Mouse (Mus musculus) forebrain, embryonic 14.5 days (tissue): ENCODE results near the gene Fam53b. TPM values are rescaled to one million over a fixed set of nuclear protein-coding genes. Genes with fewer than 3 reads are reported as not detected.

Source experiments
- ATAC-seq: fragments of 200-750 bp; cut with Nextera tagmentation; 2 replicates; pipeline ENCODE4 v1.8.0; 2017; ENCODE audit warnings: mild to moderate bottlenecking, moderate library complexity
- DNase-seq: peaks from one replicate; pipeline ENCODE4 v3.0.0-alpha.2; 2015; ENCODE audit warnings: low spot score
- H3K27ac ChIP-seq: fragments of 300-500 bp; sonication (generic); 2 replicates; pipeline ENCODE4 v1.5.1; 2014; ENCODE audit warnings: low read depth, mild to moderate bottlenecking, control low read depth, low read length, moderate library complexity
- H3K27me3 ChIP-seq: fragments of 300-500 bp; sonication (generic); replicated peaks from 2 replicates; pipeline ENCODE4 v1.6.1; 2014; ENCODE audit warnings: low read length, control low read depth, mixed read lengths; ENCODE audit not compliant: control insufficient read depth, insufficient read depth
- H3K36me3 ChIP-seq: fragments of 300-500 bp; sonication (generic); 2 replicates; pipeline ENCODE4 v1.6.1; 2014; ENCODE audit warnings: low read length, control low read depth; ENCODE audit not compliant: control insufficient read depth, insufficient read depth
- H3K4me1 ChIP-seq: fragments of 300-500 bp; sonication (generic); 2 replicates; pipeline ENCODE4 v1.6.1; 2014; ENCODE audit warnings: antibody characterized with exemption, low read length, control low read depth; ENCODE audit not compliant: control insufficient read depth, insufficient read depth
- H3K4me2 ChIP-seq: fragments of 300-500 bp; sonication (generic); 2 replicates; pipeline ENCODE4 v1.6.1; 2014; ENCODE audit warnings: mild to moderate bottlenecking, control low read depth, low read length
- H3K4me3 ChIP-seq: fragments of 300-500 bp; sonication (generic); 2 replicates; pipeline ENCODE4 v1.5.1; 2014; ENCODE audit warnings: low read depth, low read length, control low read depth
- H3K9ac ChIP-seq: fragments of 300-500 bp; sonication (generic); 2 replicates; pipeline ENCODE4 v1.6.1; 2014; ENCODE audit warnings: mild to moderate bottlenecking, low read length, control low read depth, moderate library complexity
- H3K9me3 ChIP-seq: fragments of 300-500 bp; sonication (generic); replicated peaks from 2 replicates; pipeline ENCODE4 v1.6.1; 2016; ENCODE audit warnings: low read length, control low read depth, mixed read lengths; ENCODE audit not compliant: control insufficient read depth
- WGBS: fragments of 180-500 bp; shearing (Covaris S2); extraction: QIAGEN DNeasy Blood & Tissue Kit; methylation state at CpG from one replicate; pipeline ENCODE4 v1.1.7; 2014; 5-methylcytosine and 5-hydroxymethylcytosine counted together
- polyA plus RNA-seq: library from polyadenylated mRNA; unstranded; fragments of >200 nt; fragmentation: Nextera tagmentation; extraction: Ambion mirVana; gene quantifications from 2 replicates; pipeline ENCODE4 v1.2.1, GENCODE M21; 2014

Fam53b gene
- polyA plus RNA-seq, 1 experiment from 2014 or later, result 17.1 TPM

DNA sequence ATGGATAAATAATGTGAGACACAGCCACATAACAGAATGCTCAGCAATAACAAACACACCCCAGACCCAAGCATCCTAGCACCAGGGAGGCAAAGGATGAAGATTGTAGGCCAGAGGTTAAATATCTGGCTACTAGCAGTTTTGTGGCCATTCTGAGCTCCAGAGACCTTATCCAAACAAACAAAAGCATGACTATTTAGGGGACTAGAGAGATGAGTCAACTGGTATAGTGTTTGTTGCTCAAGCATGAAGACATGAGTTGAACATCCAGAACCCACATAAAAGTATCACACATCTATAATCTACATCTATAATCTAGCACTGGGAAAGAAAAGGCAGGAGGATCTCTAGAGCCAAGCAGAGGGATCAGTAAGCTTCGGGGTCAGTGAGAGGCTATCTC lies 28.8 kb upstream of the Fam53b start:
- no peaks in the 10 kb centered on the region for H3K9me3 ChIP-seq
- no peak overlapping the region for H3K4me2 ChIP-seq
- no peak overlapping the region for H3K4me3 ChIP-seq
- peaks cover 28% of the 10 kb centered on the region for H3K36me3 ChIP-seq
- no peak overlapping the region for H3K27ac ChIP-seq
- no peak for ATAC-seq
- 93% methylated on average over 1 of the region's 1 CpGs for WGBS
- H3K9ac ChIP-seq, result no peak overlapping the region
- no peak for DNase-seq
- H3K27me3 ChIP-seq, result no peaks in the 10 kb centered on the region
- no peaks in the 10 kb centered on the region for H3K4me1 ChIP-seq

DNA sequence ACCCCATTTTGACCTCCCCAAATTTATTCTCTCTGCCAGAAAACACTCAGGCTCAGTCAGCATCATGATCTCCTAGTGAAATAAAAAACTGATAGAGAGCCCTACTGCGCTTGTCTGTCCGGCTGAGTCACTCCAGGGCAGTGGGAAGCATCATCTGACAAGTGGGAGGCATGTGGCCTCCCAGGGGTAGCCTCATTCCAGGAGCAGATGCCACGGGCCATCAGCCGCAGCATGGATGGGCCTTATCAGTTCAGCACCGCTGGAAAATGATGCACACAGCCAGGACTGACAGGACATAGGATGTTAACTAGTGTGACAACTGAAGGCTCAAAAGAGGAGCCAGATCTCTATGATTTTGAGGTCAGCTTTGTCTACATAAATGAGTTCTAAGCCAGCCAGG lies 27.6 kb upstream of the Fam53b start:
- no peak overlapping the region for H3K27ac ChIP-seq
- H3K4me2 ChIP-seq, result no peak overlapping the region
- WGBS, result 86% methylated on average over 5 of the region's 5 CpGs

DNA sequence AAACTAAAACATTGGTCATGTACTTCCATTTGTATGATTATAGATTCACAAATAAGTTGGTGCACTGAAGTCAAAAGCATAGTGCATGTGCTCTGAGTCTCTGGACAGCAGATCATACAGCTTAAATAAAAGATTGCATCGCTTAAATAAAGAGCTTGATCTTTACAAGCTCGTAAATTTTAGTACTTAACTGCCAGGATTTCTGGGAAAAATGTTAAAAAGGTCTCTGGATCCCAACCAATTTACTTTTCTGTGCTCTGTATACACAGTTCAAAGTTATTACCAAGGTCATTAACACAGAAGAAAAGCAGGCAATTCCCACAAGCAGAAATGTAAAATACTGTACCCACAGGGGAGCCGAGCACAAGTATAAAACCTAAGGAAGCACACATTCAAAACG lies 17.3 kb upstream of the Fam53b start:
- Histone ChIP-seq H3K27ac (no peak overlapping the region), H3K27me3 (no peaks in the 10 kb centered on the region), H3K9me3 (no peaks in the 10 kb centered on the region), H3K9ac (no peak overlapping the region), H3K4me3 (no peak overlapping the region), H3K36me3 (peaks cover 54% of the 10 kb centered on the region), H3K4me1 (no peaks in the 10 kb centered on the region), H3K4me2 (no peak overlapping the region)
- ATAC-seq, result no peak
- 35% methylated on average over 4 of the region's 4 CpGs for WGBS
- DNase-seq, result no peak

More for the DNA sequence above, 27.6 kb upstream of the Fam53b start:
- no peaks in the 10 kb centered on the region for H3K4me1 ChIP-seq
- no peaks in the 10 kb centered on the region for H3K27me3 ChIP-seq
- H3K4me3 ChIP-seq, result no peak overlapping the region
- no peak for ATAC-seq
- H3K36me3 ChIP-seq, result peaks cover 28% of the 10 kb centered on the region
- H3K9ac ChIP-seq, result no peak overlapping the region
- H3K9me3 ChIP-seq, result no peaks in the 10 kb centered on the region
- DNase-seq, result no peak

DNA sequence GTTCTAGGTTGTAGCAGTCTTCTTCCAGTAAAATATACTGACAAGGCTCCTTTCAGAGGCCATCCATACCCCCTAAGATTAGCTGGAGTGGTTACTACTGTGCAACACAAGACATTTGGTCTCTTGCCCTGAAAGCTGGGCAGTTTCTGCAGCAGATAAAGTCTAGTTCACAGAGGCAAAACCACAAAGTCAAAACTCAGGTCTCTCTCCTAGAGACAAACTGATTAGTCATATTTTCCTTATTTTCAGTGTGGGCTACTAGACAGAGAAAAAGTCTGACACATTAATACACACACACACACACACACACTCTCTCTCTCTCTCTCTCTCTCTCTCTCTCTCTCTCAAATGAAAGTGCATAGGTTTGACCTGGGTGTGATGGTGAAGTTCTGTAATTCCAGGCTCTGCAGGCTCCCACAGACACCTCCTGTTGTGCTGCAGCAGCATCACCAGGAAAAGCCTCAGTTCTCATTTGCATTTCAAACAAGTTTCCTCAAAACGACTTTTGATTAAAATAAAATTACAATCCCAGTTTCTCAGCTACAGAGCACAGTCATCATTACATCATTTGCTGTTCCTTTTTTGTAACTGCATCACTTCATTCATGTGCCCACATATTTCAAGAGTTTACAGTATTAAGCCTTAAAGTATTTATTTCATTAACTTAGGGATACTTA lies 10.8 kb upstream of the Fam53b start:
- no peaks in the 10 kb centered on the region for H3K27me3 ChIP-seq
- H3K4me2 ChIP-seq, result no peak overlapping the region
- peaks cover 39% of the 10 kb centered on the region for H3K36me3 ChIP-seq
- H3K9ac ChIP-seq, result no peak overlapping the region
- DNase-seq (no peak), ATAC-seq (no peak)
- H3K27ac ChIP-seq, result peak overlapping the region; percentile 39; the same call in 1 of the 2 replicates
- no peak overlapping the region for H3K4me3 ChIP-seq
- H3K4me1 ChIP-seq, result peaks cover 7% of the 10 kb centered on the region; the same call in 1 of the 2 replicates
- 5% methylated on average over 1 of the region's 1 CpGs for WGBS
- H3K9me3 ChIP-seq, result no peaks in the 10 kb centered on the region

DNA sequence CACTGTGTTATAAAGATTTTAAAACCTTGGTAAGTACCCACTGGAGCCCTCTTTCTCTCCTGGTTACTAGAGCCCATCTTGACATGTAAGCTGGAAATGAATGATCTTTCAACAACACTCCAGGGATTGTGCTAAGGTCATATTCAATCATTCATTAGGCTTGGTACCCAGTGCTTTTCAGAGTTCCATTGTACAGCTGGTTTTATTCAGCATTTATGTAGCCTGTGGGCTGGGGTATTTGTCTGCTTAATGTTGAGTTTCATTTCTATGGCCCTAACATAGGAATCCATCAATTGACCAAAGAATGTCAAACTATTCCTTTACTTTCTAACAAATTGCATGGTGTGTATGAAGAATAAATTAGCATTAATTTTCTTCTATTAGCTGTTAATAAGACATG lies 10.1 kb upstream of the Fam53b start:
- Histone ChIP-seq H3K27ac (0 out of 2 replicates have a peak overlapping the region, but pooled peaks have one; percentile 39), H3K4me2 (no peak overlapping the region), H3K9me3 (no peaks in the 10 kb centered on the region), H3K36me3 (peaks cover 36% of the 10 kb centered on the region), H3K4me3 (no peak overlapping the region), H3K27me3 (no peaks in the 10 kb centered on the region), H3K9ac (no peak overlapping the region), H3K4me1 (peaks cover 7% of the 10 kb centered on the region; the same call in 1 of the 2 replicates)
- no peak for DNase-seq
- peak; percentile 65; the same call in 1 of the 2 replicates for ATAC-seq

DNA sequence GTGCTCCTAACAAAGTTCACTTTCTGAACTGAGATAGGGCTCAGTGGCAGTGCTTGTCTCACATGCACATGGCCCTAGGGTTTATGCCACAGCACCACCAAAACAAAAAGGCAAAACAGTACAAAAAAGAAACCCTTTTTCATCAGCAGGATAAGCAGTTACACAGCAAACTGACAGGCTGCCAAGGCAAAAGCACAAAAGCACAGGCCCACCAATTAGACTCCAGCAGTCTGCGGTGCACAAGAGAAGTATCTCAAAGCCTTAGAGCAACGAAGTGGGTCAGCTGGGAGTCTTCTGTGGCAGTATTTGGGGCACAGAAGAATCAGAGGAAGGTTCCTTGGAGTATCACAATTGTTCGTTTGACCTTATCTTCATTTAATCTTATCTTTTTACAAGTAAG lies 7.0 kb upstream of the Fam53b start:
- Histone ChIP-seq H3K36me3 (peaks cover 9% of the 10 kb centered on the region; the same call in 1 of the 2 replicates), H3K4me3 (no peak overlapping the region), H3K4me2 (no peak overlapping the region), H3K4me1 (peaks cover 10% of the 10 kb centered on the region; the same call in 1 of the 2 replicates), H3K27ac (0 out of 2 replicates have a peak overlapping the region, but pooled peaks have one; percentile 6), H3K27me3 (no peaks in the 10 kb centered on the region), H3K9me3 (no peaks in the 10 kb centered on the region), H3K9ac (no peak overlapping the region)
- WGBS, result 26% methylated on average over 3 of the region's 3 CpGs
- DNase-seq (peak; percentile 73), ATAC-seq (peak; percentile 47; the same call in 1 of the 2 replicates)

DNA sequence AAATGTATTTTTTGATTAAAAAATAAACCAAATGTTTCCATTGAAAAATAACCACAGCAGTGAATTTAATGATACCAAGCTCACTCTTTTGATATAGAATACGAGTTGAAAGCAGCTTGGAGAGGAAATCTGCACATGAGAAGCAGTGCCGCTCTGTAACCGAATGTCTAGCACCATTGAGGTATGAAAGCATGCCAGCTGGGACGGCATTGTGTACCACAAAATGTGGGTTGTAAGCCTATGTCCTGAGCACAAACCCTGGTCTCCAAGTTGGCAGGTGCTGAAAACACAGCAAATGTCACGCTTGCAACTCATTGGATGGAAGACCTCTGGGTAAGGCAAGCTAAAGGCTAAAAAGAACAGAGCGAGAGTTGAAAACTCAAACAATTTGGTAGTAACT lies 3.4 kb upstream of the Fam53b start:
- ATAC-seq, result 0 out of 2 replicates have a peak, but pooled peaks have one; percentile 26
- no peaks in the 10 kb centered on the region for H3K27me3 ChIP-seq
- H3K27ac ChIP-seq, result no peak overlapping the region
- no peak overlapping the region for H3K9ac ChIP-seq
- H3K4me1 ChIP-seq, result peaks cover 10% of the 10 kb centered on the region
- no peak overlapping the region for H3K4me2 ChIP-seq
- 0 out of 2 replicates have a peak, but pooled peaks cover 5% of the 10 kb centered on the region for H3K36me3 ChIP-seq
- no peaks in the 10 kb centered on the region for H3K9me3 ChIP-seq
- peak; percentile 83 for DNase-seq
- H3K4me3 ChIP-seq, result no peak overlapping the region
- WGBS, result 30% methylated on average over 6 of the region's 6 CpGs

DNA sequence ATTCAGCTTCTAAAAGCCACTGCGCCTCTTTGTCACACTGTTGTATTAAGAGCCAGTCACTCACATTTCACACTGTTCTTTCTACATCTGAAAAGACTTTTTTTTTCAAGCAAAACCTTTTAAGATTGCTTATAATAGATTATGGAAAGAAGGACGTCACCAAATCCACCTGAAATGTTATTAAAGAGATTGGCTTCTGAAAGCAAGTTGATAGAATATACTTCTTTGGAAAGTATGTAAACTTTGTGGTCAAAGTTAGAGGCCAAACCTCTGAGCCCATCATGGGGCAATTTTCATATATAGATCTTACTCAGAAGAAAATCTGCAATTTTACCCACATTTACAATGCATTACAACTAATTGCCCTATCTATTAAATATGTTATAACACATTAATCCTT lies 2.8 kb upstream of the Fam53b start:
- DNase-seq, result no peak
- WGBS, result 34% methylated on average over 2 of the region's 2 CpGs
- H3K36me3 ChIP-seq, result 0 out of 2 replicates have a peak, but pooled peaks cover 5% of the 10 kb centered on the region
- peaks cover 15% of the 10 kb centered on the region for H3K4me1 ChIP-seq
- H3K4me2 ChIP-seq, result no peak overlapping the region
- H3K9me3 ChIP-seq, result no peaks in the 10 kb centered on the region
- H3K27me3 ChIP-seq, result no peaks in the 10 kb centered on the region
- ATAC-seq, result no peak
- H3K9ac ChIP-seq, result no peak overlapping the region
- H3K27ac ChIP-seq, result no peak overlapping the region
- no peak overlapping the region for H3K4me3 ChIP-seq

DNA sequence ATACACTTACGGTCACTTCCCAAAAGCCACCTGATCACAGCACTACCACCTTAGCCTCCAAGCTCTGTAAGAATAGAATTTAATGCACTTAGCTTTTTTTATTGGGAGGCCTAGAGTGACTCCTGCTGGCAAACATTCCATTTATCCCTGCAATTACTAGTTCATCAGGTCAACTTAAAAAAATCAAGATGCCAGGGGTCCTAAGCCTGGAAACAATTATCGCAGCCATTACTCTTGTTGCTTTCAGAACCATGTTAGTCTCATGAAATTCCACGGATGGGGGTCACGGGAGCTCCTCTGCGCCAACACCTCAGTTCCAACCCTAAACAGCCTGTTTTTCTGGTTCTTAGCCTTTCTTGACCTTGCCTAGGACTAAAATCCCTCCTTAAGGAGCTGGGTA lies 1.4 kb upstream of the Fam53b start:
- H3K4me1 ChIP-seq, result peaks cover 18% of the 10 kb centered on the region
- DNase-seq (no peak), ATAC-seq (no peak)
- H3K9me3 ChIP-seq, result no peaks in the 10 kb centered on the region
- H3K4me2 ChIP-seq, result peak overlapping the region; percentile 78; the same call in 1 of the 2 replicates
- WGBS, result 75% methylated on average over 5 of the region's 5 CpGs
- H3K9ac ChIP-seq, result no peak overlapping the region
- no peaks in the 10 kb centered on the region for H3K36me3 ChIP-seq
- H3K27ac ChIP-seq, result no peak overlapping the region
- no peak overlapping the region for H3K4me3 ChIP-seq
- no peaks in the 10 kb centered on the region for H3K27me3 ChIP-seq
